In the genomic region with DNA sequence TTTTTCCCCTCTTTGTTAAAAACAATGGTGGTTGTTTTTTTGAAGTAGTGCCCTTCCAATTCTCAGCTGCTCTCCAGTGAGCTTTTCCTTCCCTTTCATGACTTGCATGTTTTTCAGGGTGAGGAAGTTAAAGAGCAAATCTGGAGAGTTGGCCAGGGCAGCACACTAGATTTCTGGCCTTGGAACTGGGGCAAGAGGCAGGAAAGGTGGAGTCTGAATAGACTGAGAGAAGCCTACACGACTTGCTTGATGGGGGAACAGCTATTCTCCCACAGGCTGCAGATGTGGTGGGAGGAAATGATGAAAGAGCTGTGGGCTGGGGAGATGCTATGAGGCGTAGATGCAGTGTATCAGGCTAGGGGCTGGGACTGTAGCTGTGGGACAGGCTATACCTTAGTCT, we compare ENCODE assay signal across 9 mouse cellular contexts. TPM values are rescaled to one million over a fixed set of nuclear protein-coding genes. Genes with fewer than 3 reads are reported as not detected.
DNase-seq lines count a peak whose midpoint lies in the region; ATAC-seq and TF ChIP-seq lines count a peak whose summit lies in the region.
"Had no signal": no experiment of that assay in that cellular context is flagged by ENCODE, and none has a peak within 500 bp of the region (broad histone marks: within the 10 kb centered on the region; RNA-seq: fewer than 3 reads in every experiment).

No protein-coding gene starts in this region.

- H3K9me3 ChIP-seq in heart, embryonic 12.5 days (replicated peaks) = no peaks in the 10 kb centered on the region
- H3K9me3 ChIP-seq in liver, embryonic 15.5 days (replicated peaks) = no peaks in the 10 kb centered on the region
- no peaks in the 10 kb centered on the region for H3K9me3 ChIP-seq in stomach, postnatal 0 days (ENCODE audit: control insufficient read depth, low read length)
- H3K9me3 ChIP-seq: limb, embryonic 13.5 days had no signal

- TF ChIP-seq POLR2A in testis, adult 2 months (IDR thresholded peaks at IDR 0.05; ENCODE audit: control insufficient read depth, low read depth, low read length) = no peak
- no peak for TF ChIP-seq POLR2A in thymus, adult 2 months (IDR thresholded peaks at IDR 0.05; ENCODE audit: control insufficient read depth, extremely low read depth, insufficient read depth, low read length, poor library complexity)

- peak; percentile 39; the same call in 1 of the 2 replicates for ATAC-seq in heart, embryonic 12.5 days (ENCODE audit: insufficient number of reproducible peaks, low FRiP score)
- peak; percentile 54 for ATAC-seq in liver, embryonic 15.5 days (ENCODE audit: insufficient read depth)
- ATAC-seq in stomach, postnatal 0 days (ENCODE audit: low FRiP score, low TSS enrichment) = no peak

- H3K4me1 ChIP-seq in testis, adult 2 months (ENCODE audit: control insufficient read depth, insufficient read depth, low read length) = peaks cover 3% of the 10 kb centered on the region
- peaks cover 47% of the 10 kb centered on the region for H3K4me1 ChIP-seq in heart, embryonic 12.5 days (replicated peaks)
- 0 out of 2 replicates have a peak, but pooled peaks cover 12% of the 10 kb centered on the region for H3K4me1 ChIP-seq in liver, embryonic 15.5 days (replicated peaks)
- H3K4me1 ChIP-seq in stomach, postnatal 0 days (replicated peaks; ENCODE audit: control insufficient read depth, insufficient read depth) = no peaks in the 10 kb centered on the region
- peaks cover 3% of the 10 kb centered on the region for H3K4me1 ChIP-seq in thymus, adult 2 months (replicated peaks; ENCODE audit: control insufficient read depth, insufficient read depth, low read length)

- peak overlapping the region; percentile 43 for H3K27ac ChIP-seq in testis, adult 2 months (ENCODE audit: control insufficient read depth, insufficient read depth, low read depth, low read length)
- H3K27ac ChIP-seq in heart, embryonic 12.5 days (ENCODE audit: poor library complexity, severe bottlenecking) = peak overlapping the region; percentile 67
- peak overlapping the region; percentile 33; the same call in 1 of the 2 replicates for H3K27ac ChIP-seq in liver, embryonic 15.5 days (replicated peaks)
- peak overlapping the region; percentile 25 for H3K27ac ChIP-seq in stomach, postnatal 0 days (replicated peaks)
- H3K27ac ChIP-seq in thymus, adult 2 months (ENCODE audit: control insufficient read depth, insufficient read depth, low read length) = no peak overlapping the region
- H3K27ac ChIP-seq: limb, embryonic 13.5 days had no signal

- DNase-seq in testis, postnatal 10 days (ENCODE audit: low spot score) = no peak
- no peak for DNase-seq in stomach, postnatal 0 days (ENCODE audit: low spot score)
- DNase-seq in cerebellum, adult 11 months = no peak
- no peak for DNase-seq in layer of hippocampus, postnatal 25 days (ENCODE audit: extremely low spot score in 1 of 2, low spot score in 1 of 2)
- DNase-seq in thymus, adult 2 months = no peak

- no peaks in the 10 kb centered on the region for H3K27me3 ChIP-seq in testis, adult 2 months (ENCODE audit: control insufficient read depth, insufficient read depth, low read length)
- no peaks in the 10 kb centered on the region for H3K27me3 ChIP-seq in heart, embryonic 12.5 days (replicated peaks)
- no peaks in the 10 kb centered on the region for H3K27me3 ChIP-seq in liver, embryonic 15.5 days
- H3K27me3 ChIP-seq in stomach, postnatal 0 days (ENCODE audit: control insufficient read depth, insufficient read depth, low read length) = no peaks in the 10 kb centered on the region
- no peaks in the 10 kb centered on the region for H3K27me3 ChIP-seq in thymus, adult 2 months (ENCODE audit: control insufficient read depth, insufficient read depth, low read length)
- H3K27me3 ChIP-seq: limb, embryonic 13.5 days had no signal

- TF ChIP-seq EP300 in stomach, postnatal 0 days (optimal IDR thresholded peaks at IDR 0.05) = no peak

- TF ChIP-seq CTCF in testis, adult 2 months (IDR thresholded peaks at IDR 0.05; ENCODE audit: control insufficient read depth, insufficient read depth, insufficient replicate concordance, low read depth, low read length) = no peak
- TF ChIP-seq CTCF in stomach, postnatal 0 days (IDR thresholded peaks at IDR 0.05; ENCODE audit: low read depth) = no peak
- TF ChIP-seq CTCF in thymus, adult 2 months (IDR thresholded peaks at IDR 0.05; ENCODE audit: borderline replicate concordance, control insufficient read depth, extremely low read depth, insufficient read depth, low read length, poor library complexity) = no peak

- H3K9ac ChIP-seq in heart, embryonic 12.5 days = no peak overlapping the region
- H3K9ac ChIP-seq in liver, embryonic 15.5 days = no peak overlapping the region
- H3K9ac ChIP-seq in stomach, postnatal 0 days (ENCODE audit: low read length) = no peak overlapping the region
- H3K9ac ChIP-seq: limb, embryonic 13.5 days had no signal

- no peaks in the 10 kb centered on the region for H3K36me3 ChIP-seq in testis, adult 2 months (ENCODE audit: control insufficient read depth, insufficient read depth, low read length)
- H3K36me3 ChIP-seq in heart, embryonic 12.5 days = no peaks in the 10 kb centered on the region
- no peaks in the 10 kb centered on the region for H3K36me3 ChIP-seq in liver, embryonic 15.5 days (replicated peaks)
- H3K36me3 ChIP-seq in stomach, postnatal 0 days (ENCODE audit: control insufficient read depth, insufficient read depth, low read length) = no peaks in the 10 kb centered on the region
- no peaks in the 10 kb centered on the region for H3K36me3 ChIP-seq in thymus, adult 2 months (ENCODE audit: control insufficient read depth, insufficient read depth, low read length)
- H3K36me3 ChIP-seq: limb, embryonic 13.5 days had no signal

- 62% methylated on average over 2 of the region's 2 CpGs for WGBS in heart, embryonic 12.5 days
- 17% methylated on average over 2 of the region's 2 CpGs for WGBS in liver, embryonic 15.5 days (ENCODE audit: insufficient replicate concordance)
- 50% methylated on average over 2 of the region's 2 CpGs for WGBS in stomach, postnatal 0 days
- WGBS in thymus, adult 2 months = 3% methylated on average over 2 of the region's 2 CpGs

- H3K4me3 ChIP-seq in testis, adult 2 months (ENCODE audit: control insufficient read depth, low read depth, low read length) = peak overlapping the region; percentile 69; the same call in 1 of the 2 replicates
- H3K4me3 ChIP-seq in heart, embryonic 12.5 days = no peak overlapping the region
- H3K4me3 ChIP-seq in liver, embryonic 15.5 days (replicated peaks) = no peak overlapping the region
- no peak overlapping the region for H3K4me3 ChIP-seq in stomach, postnatal 0 days (ENCODE audit: low read depth, low read length)
- H3K4me3 ChIP-seq in thymus, adult 2 months (ENCODE audit: control insufficient read depth, insufficient read depth, low read length) = no peak overlapping the region
- H3K4me3 ChIP-seq: limb, embryonic 13.5 days had no signal

- no peak overlapping the region for H3K4me2 ChIP-seq in heart, embryonic 12.5 days
- no peak overlapping the region for H3K4me2 ChIP-seq in liver, embryonic 15.5 days
- no peak overlapping the region for H3K4me2 ChIP-seq in stomach, postnatal 0 days (replicated peaks; ENCODE audit: low read depth)
- H3K4me2 ChIP-seq: limb, embryonic 13.5 days had no signal

RNA-seq across cellular contexts. Expression of gene Grk5, which starts 57.1 kb away (rescaled TPM):
- 1.6 and 1.7 TPM in 2 replicates for polyA plus RNA-seq in testis, adult 2 months (2012; rRNA removed)
- 4.7 and 5.1 TPM in 2 replicates for polyA plus RNA-seq in heart, embryonic 12.5 days (2016; fragmentation: Nextera tagmentation; extraction: Ambion mirVana)
- polyA plus RNA-seq in liver, embryonic 15.5 days (2015; fragmentation: Nextera tagmentation; extraction: Ambion mirVana) = 0.41 and 0.47 TPM in 2 replicates
- 1.0 and 1.1 TPM in 2 replicates for polyA plus RNA-seq in stomach, postnatal 0 days (2015; fragmentation: Nextera tagmentation; extraction: Ambion mirVana)
- total RNA-seq in layer of hippocampus, postnatal 25 days (2021) = 10 to 100 TPM in 1 of 2 experiments, 1 to 10 TPM in 1; 8.2 to 10.4 TPM
- 1.9 and 2.0 TPM in 2 replicates for polyA plus RNA-seq in thymus, adult 2 months (2012; rRNA removed)
